Mouse (Mus musculus): ENCODE measurements around the gene Pomgnt2. TPM values are rescaled to one million over a fixed set of nuclear protein-coding genes. Genes with fewer than 3 reads are reported as not detected.

The Pomgnt2 gene
- total and polyA plus RNA-seq, 3 experiments = not detected

DNA sequence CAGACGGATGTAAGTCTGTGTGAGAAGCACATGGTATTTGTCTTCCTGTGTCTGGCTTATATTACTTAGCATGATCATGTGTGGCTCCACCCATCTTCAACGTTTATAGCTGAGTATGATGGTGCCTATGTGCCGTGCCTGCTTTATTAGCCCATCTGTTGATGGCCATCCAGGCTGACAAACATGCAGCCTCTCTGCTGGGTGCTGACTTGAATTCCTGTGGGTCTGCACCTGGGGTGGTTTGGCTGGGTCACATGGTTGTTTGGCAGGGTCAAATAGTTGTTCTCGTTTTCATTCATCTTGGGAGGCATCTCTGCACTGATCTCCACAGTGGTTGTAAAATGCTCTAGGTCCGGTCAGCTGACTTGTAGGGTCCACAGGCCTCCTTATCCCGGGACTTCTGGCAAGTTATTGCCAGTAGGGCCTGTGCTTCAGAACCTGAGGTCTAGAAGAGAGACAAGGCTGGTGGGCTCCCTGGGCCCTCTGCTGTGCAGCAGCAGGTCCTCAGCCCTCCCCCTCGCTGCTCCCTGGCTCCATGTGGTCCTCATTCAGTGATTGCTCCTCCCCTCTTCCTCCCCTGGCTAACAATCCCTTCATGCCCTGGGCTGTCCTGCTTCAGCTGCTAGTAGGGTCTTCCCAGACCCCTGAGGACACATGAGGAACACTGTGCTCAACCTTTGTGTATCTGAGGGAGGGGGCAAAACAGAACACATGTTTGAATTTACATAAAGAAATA, 29.1 kb upstream of the Pomgnt2 start:
- Histone ChIP-seq H3K36me3 (replicated peaks in 1 of 2; ENCODE audit: control insufficient read depth in 1 of 2, insufficient read depth in 1 of 2, low read length in 1 of 2) (no peaks in the 10 kb centered on the region), H3K27ac (ENCODE audit: insufficient read depth, low read depth) (0 out of 2 replicates have a peak overlapping the region, but pooled peaks have one; percentile 15), H3K9ac (ENCODE audit: insufficient read depth, low read depth) (no peak overlapping the region), H3K4me3 (replicated peaks in 1 of 3; ENCODE audit: low read depth in 2 of 3, low read length in 2 of 3, poor library complexity in 1 of 3) (no peak overlapping the region), H3K4me2 (ENCODE audit: insufficient read depth, low read depth, poor library complexity, severe bottlenecking) (no peak overlapping the region), H3K9me3 (replicated peaks; ENCODE audit: low read length) (no peaks in the 10 kb centered on the region), H3K79me2 (replicated peaks; ENCODE audit: control insufficient read depth, extremely low read depth, insufficient read depth, poor library complexity, severe bottlenecking) (no peaks in the 10 kb centered on the region), H3K4me1 (ENCODE audit: control insufficient read depth in 1 of 2, insufficient read depth in 2 of 2) (peaks cover 31 to 35% of the 10 kb centered on the region in 2 experiments), H3K27me3 (replicated peaks) (no peaks in the 10 kb centered on the region)
- peak; percentile 35 for DNase-seq (ENCODE audit: extremely low read depth)
- dilution Hi-C loops (cut with MboI; ENCODE audit: extremely low pct_ligation_motif_present, extremely low pct_unique_long_range_greater_than_20kb, low sequenced_read_pairs) = no loop called here
- in situ Hi-C loops (cut with MboI; ENCODE audit: low pct_ligation_motif_present, low pct_unique_long_range_greater_than_20kb, low sequenced_read_pairs) = no loop called here
- TF ChIP-seq BHLHE40 (IDR thresholded peaks at IDR 0.05; ENCODE audit: low read depth, low read length) (peak; percentile 26; the same call in 1 of the 2 replicates), RCOR1 (conservative IDR thresholded peaks at IDR 0.05; ENCODE audit: low read depth, low read length) (no peak), SIN3A (IDR thresholded peaks at IDR 0.05; ENCODE audit: low read length) (0 out of 2 replicates have a peak, but pooled peaks have one; percentile 34), MXI1 (IDR thresholded peaks at IDR 0.05; ENCODE audit: low read depth, low read length) (0 out of 2 replicates have a peak, but pooled peaks have one; percentile 37), EP300 (IDR thresholded peaks at IDR 0.05; ENCODE audit: low read length) (peak; percentile 34; the same call in 1 of the 2 replicates), USF1 (IDR thresholded peaks at IDR 0.05; ENCODE audit: low read depth, low read length) (peak; percentile 45), NELFE (IDR thresholded peaks at IDR 0.05; ENCODE audit: low read depth, low read length) (no peak), MAX (IDR thresholded peaks at IDR 0.05; ENCODE audit: low read length) (0 out of 2 replicates have a peak, but pooled peaks have one; percentile 20), IRF4 (IDR thresholded peaks at IDR 0.05; ENCODE audit: low read depth, low read length) (peak; percentile 42; the same call in 1 of the 2 replicates), JUND (conservative IDR thresholded peaks at IDR 0.05; ENCODE audit: low read depth, low read length) (no peak), TCF12 (IDR thresholded peaks at IDR 0.05; ENCODE audit: low read depth, low read length) (peak; percentile 67), ZMIZ1 (IDR thresholded peaks at IDR 0.05; ENCODE audit: low read depth, low read length) (no peak), POLR2AphosphoS2 (IDR thresholded peaks at IDR 0.05; ENCODE audit: low read depth, low read length) (no peak)

- Histone ChIP-seq H3K4me2 (ENCODE audit: insufficient read depth, low read depth, poor library complexity, severe bottlenecking) (no peak overlapping the region), H3K27me3 (replicated peaks) (no peaks in the 10 kb centered on the region), H3K27ac (ENCODE audit: insufficient read depth, low read depth) (no peak overlapping the region), H3K4me1 (ENCODE audit: control insufficient read depth in 1 of 2, insufficient read depth in 2 of 2) (peaks cover 31 to 35% of the 10 kb centered on the region in 2 experiments), H3K4me3 (replicated peaks in 1 of 3; ENCODE audit: low read depth in 2 of 3, low read length in 2 of 3, poor library complexity in 1 of 3) (no peak overlapping the region), H3K79me2 (replicated peaks; ENCODE audit: control insufficient read depth, extremely low read depth, insufficient read depth, poor library complexity, severe bottlenecking) (no peaks in the 10 kb centered on the region), H3K9ac (ENCODE audit: insufficient read depth, low read depth) (no peak overlapping the region), H3K9me3 (replicated peaks; ENCODE audit: low read length) (no peaks in the 10 kb centered on the region), H3K36me3 (replicated peaks in 1 of 2; ENCODE audit: control insufficient read depth in 1 of 2, insufficient read depth in 1 of 2, low read length in 1 of 2) (no peaks in the 10 kb centered on the region)
- dilution Hi-C loops (cut with MboI; ENCODE audit: extremely low pct_ligation_motif_present, extremely low pct_unique_long_range_greater_than_20kb, low sequenced_read_pairs) = no loop called here
- no peak for TF ChIP-seq ZNF384 (IDR thresholded peaks at IDR 0.05; ENCODE audit: low read depth, low read length)
- TF ChIP-seq NRF1 (IDR thresholded peaks at IDR 0.05; ENCODE audit: low read depth, low read length) = no peak
- TF ChIP-seq ETS1 (conservative IDR thresholded peaks at IDR 0.05; ENCODE audit: low read depth, low read length) = no peak
- no peak for TF ChIP-seq JUND (conservative IDR thresholded peaks at IDR 0.05; ENCODE audit: low read depth, low read length)
- TF ChIP-seq USF1 (IDR thresholded peaks at IDR 0.05; ENCODE audit: low read depth, low read length) = no peak
- no peak for TF ChIP-seq RAD21 (IDR thresholded peaks at IDR 0.05; ENCODE audit: low read depth, low read length)
- no peak for TF ChIP-seq IRF4 (IDR thresholded peaks at IDR 0.05; ENCODE audit: low read depth, low read length)
- no peak for TF ChIP-seq MAZ (IDR thresholded peaks at IDR 0.05; ENCODE audit: low read depth, low read length)
- no peak for TF ChIP-seq GABPA (IDR thresholded peaks at IDR 0.05; ENCODE audit: insufficient replicate concordance, low read depth, low read length)
- no peak for TF ChIP-seq TBP (conservative IDR thresholded peaks at IDR 0.05; ENCODE audit: low read depth, low read length)
- TF ChIP-seq POLR2AphosphoS2 (IDR thresholded peaks at IDR 0.05; ENCODE audit: low read depth, low read length) = no peak
- TF ChIP-seq ZKSCAN1 (IDR thresholded peaks at IDR 0.05; ENCODE audit: borderline replicate concordance, low read depth, low read length) = no peak
- TF ChIP-seq E2F4 (IDR thresholded peaks at IDR 0.05; ENCODE audit: insufficient replicate concordance, low read depth, low read length) = no peak
- TF ChIP-seq EP300 (IDR thresholded peaks at IDR 0.05; ENCODE audit: low read length) = no peak
- no peak for TF ChIP-seq ELF1 (IDR thresholded peaks at IDR 0.05; ENCODE audit: low read depth, low read length)
- in situ Hi-C loops (cut with MboI; ENCODE audit: low pct_ligation_motif_present, low pct_unique_long_range_greater_than_20kb, low sequenced_read_pairs) = loop anchor here (5.0 kb wide), 1 partner anchor 163 kb away; no protein-coding TSS in a partner anchor
- no peak for DNase-seq (ENCODE audit: extremely low read depth)
These were observed 27.5 kb upstream of the Pomgnt2 start for GRCm38 (mm10) chr9:122024419-122024818.

Measured in CH12.LX (cell line).